Mouse (Mus musculus) stomach, embryonic 14.5 days (tissue): Measurements from ENCODE around the gene Dnajc8. TPM values are rescaled to one million over a fixed set of nuclear protein-coding genes. Genes with fewer than 3 reads are reported as not detected.

ENCODE experiments used
- ATAC-seq: fragments of 200-750 bp; cut with Nextera tagmentation; 2 replicates; pipeline ENCODE4 v1.8.0; 2017; ENCODE audit warnings: low read depth, moderate TSS enrichment; ENCODE audit not compliant: insufficient number of reproducible peaks, insufficient read depth, low FRiP score
- H3K27ac ChIP-seq: fragments of 300-500 bp; sonication (generic); 2 replicates; pipeline ENCODE4 v1.5.1; 2014; ENCODE audit warnings: mild to moderate bottlenecking, low read length, moderate library complexity, mixed read lengths
- H3K27me3 ChIP-seq: fragments of 300-500 bp; sonication (generic); 2 replicates; pipeline ENCODE4 v1.6.1; 2014; ENCODE audit warnings: low read length, control low read depth, mixed read lengths; ENCODE audit not compliant: control insufficient read depth, insufficient read depth
- H3K36me3 ChIP-seq: fragments of 300-500 bp; sonication (generic); 2 replicates; pipeline ENCODE4 v1.6.1; 2014; ENCODE audit warnings: mild to moderate bottlenecking, control low read depth, low read length, moderate library complexity, mixed read lengths; ENCODE audit not compliant: control insufficient read depth, insufficient read depth
- H3K4me1 ChIP-seq: fragments of 300-500 bp; sonication (generic); 2 replicates; pipeline ENCODE4 v1.6.1; 2014; ENCODE audit warnings: low read length, control low read depth, mixed read lengths; ENCODE audit not compliant: control insufficient read depth, insufficient read depth
- H3K4me2 ChIP-seq: fragments of 300-500 bp; sonication (generic); replicated peaks from 2 replicates; pipeline ENCODE4 v1.6.1; 2014; ENCODE audit warnings: low read depth, low read length, control low read depth
- H3K4me3 ChIP-seq: fragments of 300-500 bp; sonication (generic); 2 replicates; pipeline ENCODE4 v1.5.1; 2014; ENCODE audit warnings: low read depth, low read length, control low read depth
- H3K9ac ChIP-seq: fragments of 300-500 bp; sonication (generic); replicated peaks from 2 replicates; pipeline ENCODE4 v1.6.1; 2014; ENCODE audit warnings: low read depth, mild to moderate bottlenecking, control low read depth, low read length, moderate library complexity, mixed read lengths
- H3K9me3 ChIP-seq: fragments of 300-500 bp; sonication (generic); 2 replicates; pipeline ENCODE4 v1.6.1; 2016; ENCODE audit warnings: low read depth, low read length, control low read depth; ENCODE audit not compliant: control insufficient read depth
- WGBS: fragments of 180-500 bp; shearing (Covaris S2); extraction: QIAGEN DNeasy Blood & Tissue Kit; methylation state at CpG from one replicate; pipeline ENCODE4 v1.1.7; 2014; 5-methylcytosine and 5-hydroxymethylcytosine counted together
- polyA plus RNA-seq: library from polyadenylated mRNA; unstranded; fragments of >200 nt; fragmentation: Nextera tagmentation; extraction: Ambion mirVana; gene quantifications from 2 replicates; pipeline ENCODE4 v1.2.1, GENCODE M21; 2014

Dnajc8 gene
- polyA plus RNA-seq, 1 experiment from 2014 or later, result 163 TPM

DNA sequence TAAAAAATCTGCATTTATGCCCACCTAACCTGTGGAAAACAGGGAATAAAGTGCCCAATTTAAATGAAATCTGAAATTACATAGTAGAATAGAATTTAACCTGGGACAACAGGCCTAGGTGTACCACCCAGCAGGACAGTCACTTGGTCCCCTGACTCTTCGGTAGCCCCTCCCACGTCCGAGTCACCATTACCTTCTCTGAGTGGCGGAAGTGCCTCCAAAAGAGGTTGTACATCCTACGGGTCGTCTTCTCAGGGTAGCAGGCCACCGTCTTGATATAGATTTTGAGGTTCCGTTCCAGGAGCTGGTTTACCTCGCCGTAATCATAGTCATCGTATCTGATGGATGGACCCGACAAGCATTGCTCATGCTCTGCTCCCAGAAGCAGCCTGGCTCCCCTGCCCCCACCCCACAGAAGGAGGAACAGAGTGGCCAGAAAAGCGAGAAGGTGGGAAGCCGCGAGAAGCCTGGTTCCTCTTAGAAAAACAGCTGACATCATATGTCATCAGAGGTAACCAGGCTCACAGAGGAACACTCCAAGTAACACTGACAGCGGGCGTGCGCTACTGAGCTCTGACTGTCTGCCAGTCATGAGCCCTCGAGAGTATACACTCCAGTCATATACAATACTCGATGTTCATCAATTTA lies 41.0 kb upstream of the Dnajc8 start:
- Histone ChIP-seq H3K36me3 (peaks cover 28% of the 10 kb centered on the region; the same call in 1 of the 2 replicates), H3K4me3 (no peak overlapping the region), H3K9ac (no peak overlapping the region), H3K27ac (no peak overlapping the region), H3K4me2 (no peak overlapping the region), H3K4me1 (no peaks in the 10 kb centered on the region), H3K27me3 (no peaks in the 10 kb centered on the region), H3K9me3 (no peaks in the 10 kb centered on the region)
- WGBS, result 84% methylated on average over 20 of the region's 20 CpGs
- ATAC-seq, result no peak

GRCm38 (mm10) chr4:132501639-132502038 lies 33.7 kb upstream of the Dnajc8 start:
- peaks cover 9% of the 10 kb centered on the region; the same call in 1 of the 2 replicates for H3K36me3 ChIP-seq
- no peaks in the 10 kb centered on the region for H3K27me3 ChIP-seq
- WGBS, result 92% methylated on average over 6 of the region's 6 CpGs

GRCm38 (mm10) chr4:132503344-132503743 lies 32.0 kb upstream of the Dnajc8 start:
- H3K9ac ChIP-seq, result no peak overlapping the region
- WGBS, result 65% methylated on average over 11 of the region's 11 CpGs
- no peaks in the 10 kb centered on the region for H3K4me1 ChIP-seq
- peaks cover 3% of the 10 kb centered on the region; the same call in 1 of the 2 replicates for H3K36me3 ChIP-seq
- no peak overlapping the region for H3K27ac ChIP-seq
- no peak overlapping the region for H3K4me2 ChIP-seq
- H3K4me3 ChIP-seq, result no peak overlapping the region
- no peaks in the 10 kb centered on the region for H3K9me3 ChIP-seq
- no peaks in the 10 kb centered on the region for H3K27me3 ChIP-seq
- ATAC-seq, result no peak

More at GRCm38 (mm10) chr4:132501639-132502038, 33.7 kb upstream of the Dnajc8 start:
- H3K4me3 ChIP-seq, result no peak overlapping the region
- H3K9me3 ChIP-seq, result no peaks in the 10 kb centered on the region
- H3K4me1 ChIP-seq, result no peaks in the 10 kb centered on the region
- no peak overlapping the region for H3K27ac ChIP-seq
- no peak overlapping the region for H3K9ac ChIP-seq
- no peak overlapping the region for H3K4me2 ChIP-seq
- ATAC-seq, result no peak

DNA sequence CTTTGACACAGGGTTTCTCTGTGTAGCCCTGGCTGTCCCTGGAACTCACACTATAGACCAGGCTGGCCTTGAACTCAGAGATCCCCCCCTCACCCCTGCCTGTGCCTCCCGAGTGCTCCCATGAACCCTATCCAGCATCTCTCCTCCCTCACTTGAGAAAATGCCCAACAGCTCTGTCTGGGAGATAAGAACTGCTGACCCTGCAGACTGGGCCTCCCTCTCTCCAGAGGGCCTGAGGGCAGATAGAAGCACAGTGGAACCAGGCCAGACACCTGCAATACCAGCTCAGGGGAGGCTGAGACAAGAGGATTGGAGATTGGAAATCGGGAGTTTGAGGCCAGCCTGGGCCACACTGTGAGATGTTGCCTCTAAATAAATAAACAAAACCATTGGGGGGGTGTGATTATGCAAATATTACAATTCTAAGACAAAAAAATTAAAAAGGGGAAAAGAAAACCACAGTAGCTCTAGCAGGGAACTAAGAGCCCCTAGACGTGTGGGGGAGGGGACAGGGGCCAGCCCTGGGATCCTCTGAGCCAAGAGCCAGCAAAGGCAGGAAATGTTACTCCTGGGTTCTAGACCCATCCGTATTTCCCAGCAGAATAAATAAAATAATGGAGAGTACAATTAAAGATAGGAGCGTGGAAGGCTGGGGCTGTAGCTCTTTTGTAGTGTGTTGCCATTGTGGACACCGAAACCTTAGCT lies 30.2 kb upstream of the Dnajc8 start:
- Histone ChIP-seq H3K27me3 (no peaks in the 10 kb centered on the region), H3K36me3 (no peaks in the 10 kb centered on the region), H3K4me2 (no peak overlapping the region), H3K4me1 (no peaks in the 10 kb centered on the region), H3K27ac (no peak overlapping the region), H3K4me3 (no peak overlapping the region), H3K9me3 (no peaks in the 10 kb centered on the region), H3K9ac (no peak overlapping the region)
- WGBS, result 66% methylated on average over 6 of the region's 6 CpGs
- ATAC-seq, result no peak

GRCm38 (mm10) chr4:132505800-132506199 lies 29.6 kb upstream of the Dnajc8 start:
- WGBS, result 49% methylated on average over 10 of the region's 10 CpGs
- no peak for ATAC-seq

DNA sequence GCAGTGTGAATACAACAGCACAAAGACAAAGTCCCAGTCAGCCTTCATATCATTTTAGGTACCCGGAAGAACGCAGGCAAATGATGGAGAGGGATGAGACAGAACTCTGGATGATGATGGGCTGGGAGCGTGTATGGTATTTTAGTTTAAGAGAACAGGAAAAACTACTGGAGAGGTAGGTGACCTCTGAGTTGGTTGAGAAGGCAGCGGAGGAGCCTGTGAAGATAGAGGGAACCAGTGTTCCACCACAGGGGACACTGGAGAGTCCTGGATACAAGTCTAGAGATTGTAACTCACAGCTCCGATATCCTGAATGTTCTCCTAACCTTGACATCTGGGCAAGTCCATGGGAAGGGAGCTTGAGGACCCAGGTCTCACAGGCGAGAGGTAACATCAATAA lies 29.1 kb upstream of the Dnajc8 start:
- Histone ChIP-seq H3K9me3 (no peaks in the 10 kb centered on the region), H3K36me3 (no peaks in the 10 kb centered on the region), H3K27me3 (no peaks in the 10 kb centered on the region), H3K4me3 (no peak overlapping the region), H3K4me1 (peaks cover 2% of the 10 kb centered on the region; the same call in 1 of the 2 replicates), H3K4me2 (no peak overlapping the region), H3K9ac (no peak overlapping the region), H3K27ac (no peak overlapping the region)
- ATAC-seq, result no peak
- 79% methylated on average over 6 of the region's 6 CpGs for WGBS

More at GRCm38 (mm10) chr4:132505800-132506199, 29.6 kb upstream of the Dnajc8 start:
- Histone ChIP-seq H3K36me3 (no peaks in the 10 kb centered on the region), H3K4me3 (no peak overlapping the region), H3K4me2 (no peak overlapping the region), H3K4me1 (peaks cover 2% of the 10 kb centered on the region; the same call in 1 of the 2 replicates), H3K9me3 (no peaks in the 10 kb centered on the region), H3K9ac (no peak overlapping the region), H3K27me3 (no peaks in the 10 kb centered on the region), H3K27ac (no peak overlapping the region)

GRCm38 (mm10) chr4:132507210-132507609 lies 28.1 kb upstream of the Dnajc8 start:
- ATAC-seq, result no peak
- H3K9ac ChIP-seq, result 0 out of 2 replicates have a peak overlapping the region, but pooled peaks have one; percentile 2
- no peak overlapping the region for H3K27ac ChIP-seq
- H3K27me3 ChIP-seq, result no peaks in the 10 kb centered on the region
- WGBS, result 51% methylated on average over 2 of the region's 2 CpGs
- no peaks in the 10 kb centered on the region for H3K9me3 ChIP-seq
- H3K4me3 ChIP-seq, result no peak overlapping the region
- no peak overlapping the region for H3K4me2 ChIP-seq
- H3K4me1 ChIP-seq, result peaks cover 2% of the 10 kb centered on the region; the same call in 1 of the 2 replicates
- H3K36me3 ChIP-seq, result no peaks in the 10 kb centered on the region

DNA sequence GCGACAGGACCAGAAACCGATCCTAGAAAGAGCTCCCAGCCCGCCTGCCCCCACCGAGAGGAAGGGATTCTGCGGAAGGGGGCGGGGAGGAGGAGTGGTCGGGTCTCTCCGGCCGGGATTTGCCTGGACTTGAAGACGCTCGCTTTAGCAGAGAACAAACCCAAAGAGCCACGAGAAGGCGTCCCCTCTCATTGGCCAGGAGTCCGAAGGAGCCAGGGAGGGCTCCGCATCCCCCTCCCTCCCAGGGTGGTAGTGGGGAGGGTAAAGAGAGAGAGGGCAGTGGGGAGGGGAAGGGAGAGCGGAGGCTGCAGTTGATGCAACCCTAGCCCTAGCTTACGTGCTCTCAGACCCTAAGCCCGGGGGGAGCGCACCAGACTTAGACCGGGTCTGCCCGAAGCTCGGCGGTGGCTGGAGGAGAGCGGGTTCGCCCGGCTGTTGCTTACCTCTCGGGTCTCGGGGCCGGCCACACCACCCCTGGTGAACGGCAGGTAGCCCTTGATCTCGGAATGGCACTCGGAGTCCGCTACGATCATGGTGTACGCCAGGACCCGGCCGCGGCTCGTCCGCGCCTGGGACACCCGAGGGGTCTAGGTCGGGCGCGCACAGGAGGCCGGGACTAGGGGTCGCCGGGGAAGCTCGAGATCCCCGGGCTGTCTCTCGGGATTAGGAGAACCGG lies 25.6 kb upstream of the Dnajc8 start:
- Histone ChIP-seq H3K4me2 (peak overlapping the region; percentile 65), H3K27ac (peak overlapping the region; percentile 90), H3K4me1 (peaks cover 7% of the 10 kb centered on the region; the same call in 1 of the 2 replicates), H3K27me3 (no peaks in the 10 kb centered on the region), H3K36me3 (no peaks in the 10 kb centered on the region), H3K9me3 (no peaks in the 10 kb centered on the region), H3K4me3 (peak overlapping the region; percentile 89), H3K9ac (peak overlapping the region; percentile 56)
- ATAC-seq, result peak; percentile 82
- WGBS, result under 1% methylated on average over 52 of the region's 52 CpGs
